Mouse (Mus musculus) gastrocnemius, postnatal 25 days (tissue): Measurements from ENCODE around the gene Ercc6l2. TPM values are rescaled to one million over a fixed set of nuclear protein-coding genes. Genes with fewer than 3 reads are reported as not detected.
A peak's percentile ranks its signal among the peaks of the same experiment; 100 is the strongest.

ENCODE experiments used
- DNase-seq: peaks from one replicate; pipeline ENCODE4 v3.0.0; 2022
- long read RNA-seq, 2 experiments: library from polyadenylated mRNA; stranded (forward); transcript quantifications; one replicate each; pipeline ENCODE4 v2.0.0; 2021
- total RNA-seq, 2 experiments: library from RNA; stranded (reverse); gene quantifications; 1 replicate in 1 of 2; 2 replicates in 1 of 2; pipeline ENCODE4 v1.2.3; 2021

The Ercc6l2 gene
- 10 to 100 TPM; 12.1 to 14.5 TPM for total RNA-seq
- long read RNA-seq, experiment 1, partial matches to known transcripts, result 8 of 8 reads
- long read RNA-seq, experiment 1, other reads (novel, unspliced or antisense), result 0 of 8 reads
- long read RNA-seq, experiment 2, partial matches to known transcripts, result 3 of 7 reads
- long read RNA-seq, experiment 2, other reads (novel, unspliced or antisense), result 3 of 7 reads

GRCm38 (mm10) chr13:63814746-63815681 is at the start of gene Ercc6l2:
Gene Ercc6l2, plus strand, starts transcription at chr13:63815240.
- peak; percentile 98 for DNase-seq

- no peak for DNase-seq
These were observed 49.0 kb upstream of the Ercc6l2 start for GRCm38 (mm10) chr13:63766065-63766464.

GRCm38 (mm10) chr13:63771009-63771408 is 44.0 kb upstream of the Ercc6l2 start:
- no peak for DNase-seq

- no peak for DNase-seq
These were observed 36.1 kb upstream of the Ercc6l2 start for GRCm38 (mm10) chr13:63778925-63779324.

GRCm38 (mm10) chr13:63779376-63780291 is 35.4 kb upstream of the Ercc6l2 start:
- DNase-seq, result no peak

- no peak for DNase-seq
These were observed 22.7 kb upstream of the Ercc6l2 start for GRCm38 (mm10) chr13:63792234-63792831.

GRCm38 (mm10) chr13:63793345-63794308 is 21.4 kb upstream of the Ercc6l2 start:
- DNase-seq, result no peak

- DNase-seq, result no peak
These were observed 16.4 kb upstream of the Ercc6l2 start for GRCm38 (mm10) chr13:63798677-63799076.

GRCm38 (mm10) chr13:63799940-63800339 is 15.1 kb upstream of the Ercc6l2 start:
- DNase-seq, result no peak

GRCm38 (mm10) chr13:63801289-63801688 is 13.8 kb upstream of the Ercc6l2 start:
- no peak for DNase-seq

GRCm38 (mm10) chr13:63807233-63807632 is 7.8 kb upstream of the Ercc6l2 start:
- no peak for DNase-seq

- no peak for DNase-seq
These were observed 7.1 kb upstream of the Ercc6l2 start for GRCm38 (mm10) chr13:63807979-63808378.

- no peak for DNase-seq
These were observed 3.6 kb upstream of the Ercc6l2 start for GRCm38 (mm10) chr13:63811477-63811876.

- DNase-seq, result no peak
These were observed 891 bp downstream of the Ercc6l2 start for GRCm38 (mm10) chr13:63815931-63816330.

GRCm38 (mm10) chr13:63845758-63846157 is 30.7 kb downstream of the Ercc6l2 start:
- DNase-seq, result no peak

GRCm38 (mm10) chr13:63850308-63851011 is 35.4 kb downstream of the Ercc6l2 start:
- no peak for DNase-seq

GRCm38 (mm10) chr13:63872585-63873282 is 57.7 kb downstream of the Ercc6l2 start:
- no peak for DNase-seq

- no peak for DNase-seq
These were observed 62.1 kb downstream of the Ercc6l2 start for GRCm38 (mm10) chr13:63877138-63877537.

- no peak for DNase-seq
These were observed 64.2 kb downstream of the Ercc6l2 start for GRCm38 (mm10) chr13:63879105-63879863.
